In genomic region chr6:48416486-48416885, GRCm38 (mm10) we compare ENCODE assay signal across 14 mouse cellular contexts. TPM values are rescaled to one million over a fixed set of nuclear protein-coding genes. Genes with fewer than 3 reads are reported as not detected.
"Had no signal": no experiment of that assay in that cellular context is flagged by ENCODE, and none has a peak within 500 bp of the region (broad histone marks: within the 10 kb centered on the region; RNA-seq: fewer than 3 reads in every experiment).

No protein-coding gene starts in this region.

- H3K9me3 ChIP-seq: intestine, embryonic 15.5 days; limb, embryonic 12.5 days; liver, embryonic 13.5 days; lung, embryonic 15.5 days; megakaryocyte, embryonic 14.5 days; midbrain, embryonic 12.5 days had no signal

- H3K4me3 ChIP-seq: intestine, embryonic 15.5 days; limb, embryonic 12.5 days; liver, embryonic 13.5 days; lung, embryonic 15.5 days; megakaryocyte, embryonic 14.5 days; midbrain, embryonic 12.5 days had no signal

- H3K27me3 ChIP-seq: intestine, embryonic 15.5 days; limb, embryonic 12.5 days; liver, embryonic 13.5 days; lung, embryonic 15.5 days; midbrain, embryonic 12.5 days had no signal

- DNase-seq: layer of hippocampus, adult 9-11 months; layer of hippocampus, postnatal 36 days; liver; liver, embryonic 13.5 days; lung, postnatal 14 days; right cerebral cortex, postnatal 25 days; thymus, postnatal 36 days had no signal

- H3K4me1 ChIP-seq: liver, embryonic 13.5 days had no signal

- H3K27ac ChIP-seq: intestine, embryonic 15.5 days; limb, embryonic 12.5 days; liver, embryonic 13.5 days; lung, embryonic 15.5 days; macrophage; midbrain, embryonic 12.5 days had no signal

- H3K4me2 ChIP-seq: intestine, embryonic 15.5 days; limb, embryonic 12.5 days; liver, embryonic 13.5 days; lung, embryonic 15.5 days; midbrain, embryonic 12.5 days had no signal

- H3K9ac ChIP-seq: intestine, embryonic 15.5 days; limb, embryonic 12.5 days; liver, embryonic 13.5 days; liver, postnatal 0 days; lung, embryonic 15.5 days; midbrain, embryonic 12.5 days had no signal

- ATAC-seq: intestine, embryonic 15.5 days; liver, postnatal 0 days had no signal

RNA-seq across cellular contexts. Expression of gene Sspo, which starts 31.5 kb away (rescaled TPM):
- polyA plus RNA-seq: macrophage had no signal
